Mouse (Mus musculus): ENCODE results near the gene Unc5c.

The Unc5c gene

GRCm38 (mm10) chr3:141465104-141465705 lies at the start of gene Unc5c:
Gene Unc5c (plus strand): TSS chr3:141465216.
- DNase-seq (ENCODE audit: low read depth), result no peak

DNA sequence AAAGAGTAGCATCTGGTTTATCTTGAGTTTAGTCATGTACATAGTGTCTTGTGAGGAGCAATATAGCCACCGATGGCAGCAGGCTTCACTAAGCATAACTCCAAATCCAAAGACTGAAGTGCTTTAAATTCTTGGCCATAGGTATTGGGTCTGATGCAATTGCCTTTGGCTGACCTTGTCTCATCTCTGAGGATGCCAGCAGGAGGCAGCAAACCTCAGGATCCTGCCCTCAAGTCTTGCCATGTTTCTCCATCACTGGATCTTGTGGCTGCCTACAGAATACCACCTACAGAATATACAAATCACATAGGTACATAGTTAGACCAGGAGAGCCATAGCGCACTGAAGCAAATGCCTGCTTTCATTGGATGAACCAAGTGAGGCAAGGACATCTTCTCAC lies 7.5 kb upstream of the Unc5c start:
- DNase-seq (ENCODE audit: low read depth), result no peak

DNA sequence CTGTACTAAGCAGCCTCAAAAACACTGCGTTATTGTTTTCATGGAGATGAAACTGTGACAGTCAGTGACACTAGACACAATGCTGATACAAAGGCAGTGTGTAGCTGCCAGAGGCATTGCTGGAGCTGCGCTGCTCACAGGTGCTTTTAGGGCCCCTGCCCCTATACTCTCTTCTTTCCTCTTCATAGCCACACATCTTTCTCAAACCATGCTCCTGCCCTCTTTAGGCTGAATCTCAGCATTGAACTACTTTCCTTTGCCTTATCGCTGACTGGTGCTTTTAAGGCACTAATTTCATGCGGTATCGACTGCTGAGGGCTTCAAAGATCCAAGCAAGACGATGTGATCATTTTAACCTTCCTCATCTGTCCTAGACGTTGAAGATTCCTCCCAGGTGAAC lies 2.5 kb upstream of the Unc5c start:
- no peak for DNase-seq (ENCODE audit: low read depth)

GRCm38 (mm10) chr3:141464691-141465103 lies 319 bp upstream of the Unc5c start:
- DNase-seq (ENCODE audit: low read depth), result no peak

GRCm38 (mm10) chr3:141466061-141466460 lies 1.0 kb downstream of the Unc5c start:
- no peak for DNase-seq (ENCODE audit: low read depth)

- no peak for DNase-seq (ENCODE audit: low read depth)
Observed at GRCm38 (mm10) chr3:141466727-141467335, 1.8 kb downstream of the Unc5c start.

DNA sequence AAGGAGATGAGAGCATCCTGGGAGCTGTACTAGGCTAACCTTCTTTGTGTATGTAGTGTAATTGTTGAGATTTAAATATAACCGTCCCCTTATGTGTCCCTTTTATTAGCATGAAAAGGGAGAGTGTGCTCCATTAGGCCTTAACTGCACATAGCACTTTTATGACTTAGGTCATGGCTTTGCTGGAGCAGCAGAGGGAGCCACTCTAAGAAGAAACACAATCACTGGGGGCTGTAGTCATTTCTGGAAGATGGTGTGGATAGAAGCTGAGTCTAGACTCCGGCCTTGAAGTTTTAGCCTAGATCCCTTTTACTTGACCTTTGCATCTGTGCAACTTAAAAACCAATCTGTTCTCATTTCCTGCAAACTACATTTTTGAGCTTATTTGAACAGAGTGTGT lies 4.3 kb downstream of the Unc5c start:
- DNase-seq (ENCODE audit: low read depth), result no peak

DNA sequence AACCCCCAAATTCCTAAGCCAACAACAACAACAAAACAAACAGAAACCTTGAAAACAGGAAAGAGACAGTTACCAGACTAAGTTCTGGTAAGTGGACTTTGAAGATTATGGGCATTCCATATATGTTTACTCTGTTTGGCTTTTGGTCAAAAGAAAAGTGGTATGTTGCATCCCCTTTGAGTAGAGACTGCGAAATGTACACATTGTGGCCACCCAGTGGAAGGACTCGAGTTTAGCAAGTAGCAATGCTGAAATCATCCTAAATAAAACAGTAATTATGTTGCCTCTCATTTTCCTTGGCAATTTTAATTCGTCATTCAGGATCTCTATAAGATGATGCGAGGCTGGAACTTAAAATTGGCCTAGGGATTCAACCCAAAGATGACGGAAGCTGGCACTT lies 8.2 kb downstream of the Unc5c start:
- DNase-seq (ENCODE audit: low read depth), result no peak

DNA sequence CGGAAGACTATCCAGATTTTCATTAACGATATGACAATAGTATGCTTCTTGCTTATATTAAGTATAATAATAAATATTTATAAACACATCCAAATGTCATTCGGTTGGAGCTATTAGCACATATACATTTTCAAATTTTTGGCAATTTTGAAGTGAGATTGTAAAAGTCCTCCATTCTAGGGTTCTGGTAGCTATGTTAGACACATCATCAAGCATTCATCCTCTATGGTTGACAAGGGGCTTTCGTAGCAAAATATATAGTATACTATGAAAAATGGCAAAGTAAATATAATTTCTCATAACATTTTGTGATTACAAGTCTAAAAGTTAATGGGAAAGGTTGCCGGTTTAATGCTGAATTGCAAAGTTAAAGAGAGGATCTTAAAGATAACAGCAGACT lies 10.4 kb downstream of the Unc5c start:
- DNase-seq (ENCODE audit: low read depth), result no peak

DNA sequence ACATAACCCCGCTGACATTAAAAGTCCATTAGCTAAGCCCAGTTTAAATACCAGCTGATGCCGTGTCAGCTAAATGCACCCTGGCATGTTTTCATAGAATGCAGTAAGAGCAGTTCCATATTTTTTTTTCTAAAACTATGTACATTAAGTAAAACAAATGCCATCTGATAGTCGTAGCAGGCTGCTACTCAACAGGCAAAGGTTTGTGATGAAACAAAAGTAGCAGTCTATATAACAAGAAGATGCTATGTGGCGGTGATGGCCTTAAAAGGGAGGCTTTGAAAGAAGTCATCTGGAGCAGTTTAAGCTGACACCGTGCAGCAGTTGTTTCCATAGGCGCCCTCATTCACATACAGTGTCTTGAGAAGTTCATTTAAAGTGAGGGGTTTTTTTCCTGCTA lies 10.9 kb downstream of the Unc5c start:
- DNase-seq (ENCODE audit: low read depth), result no peak

DNA sequence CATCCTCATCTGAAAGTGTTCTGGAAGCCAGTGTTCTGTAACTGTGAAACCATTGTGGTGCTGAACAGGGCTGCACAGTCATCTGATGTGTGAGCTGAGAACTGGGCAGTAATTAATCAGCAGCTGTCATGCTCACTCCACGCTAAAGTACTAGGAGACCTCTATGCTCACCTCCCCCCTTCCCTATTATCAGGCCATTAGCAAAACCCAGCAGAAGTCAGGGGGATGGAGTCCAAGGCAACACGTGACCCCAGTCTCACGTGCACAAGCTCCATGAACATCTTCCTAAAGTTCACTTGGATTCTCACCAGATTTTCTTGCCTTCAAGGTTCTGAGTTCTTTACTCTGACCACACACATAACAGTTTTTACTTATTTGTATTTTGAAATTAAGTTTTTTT lies 11.7 kb downstream of the Unc5c start:
- no peak for DNase-seq (ENCODE audit: low read depth)

DNA sequence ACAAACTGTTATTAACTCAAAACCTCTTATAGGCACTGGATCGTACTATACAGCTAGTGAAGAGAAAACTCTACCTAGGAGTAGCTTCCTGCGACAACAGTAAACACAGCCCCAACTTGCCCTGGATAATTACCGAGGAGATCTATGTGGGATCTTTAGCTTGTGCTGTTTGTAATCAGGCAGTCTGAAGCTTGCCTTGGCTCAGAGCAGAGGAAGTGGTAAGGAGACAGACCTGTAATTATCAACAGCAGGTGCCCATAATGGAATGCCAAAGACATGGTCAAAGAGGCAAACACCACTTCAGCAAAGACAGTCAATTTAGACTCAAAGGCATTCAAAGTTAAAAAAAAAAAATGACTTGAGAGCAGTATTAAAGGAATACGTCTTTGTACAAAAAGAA lies 17.4 kb downstream of the Unc5c start:
- no peak for DNase-seq (ENCODE audit: low read depth)

DNA sequence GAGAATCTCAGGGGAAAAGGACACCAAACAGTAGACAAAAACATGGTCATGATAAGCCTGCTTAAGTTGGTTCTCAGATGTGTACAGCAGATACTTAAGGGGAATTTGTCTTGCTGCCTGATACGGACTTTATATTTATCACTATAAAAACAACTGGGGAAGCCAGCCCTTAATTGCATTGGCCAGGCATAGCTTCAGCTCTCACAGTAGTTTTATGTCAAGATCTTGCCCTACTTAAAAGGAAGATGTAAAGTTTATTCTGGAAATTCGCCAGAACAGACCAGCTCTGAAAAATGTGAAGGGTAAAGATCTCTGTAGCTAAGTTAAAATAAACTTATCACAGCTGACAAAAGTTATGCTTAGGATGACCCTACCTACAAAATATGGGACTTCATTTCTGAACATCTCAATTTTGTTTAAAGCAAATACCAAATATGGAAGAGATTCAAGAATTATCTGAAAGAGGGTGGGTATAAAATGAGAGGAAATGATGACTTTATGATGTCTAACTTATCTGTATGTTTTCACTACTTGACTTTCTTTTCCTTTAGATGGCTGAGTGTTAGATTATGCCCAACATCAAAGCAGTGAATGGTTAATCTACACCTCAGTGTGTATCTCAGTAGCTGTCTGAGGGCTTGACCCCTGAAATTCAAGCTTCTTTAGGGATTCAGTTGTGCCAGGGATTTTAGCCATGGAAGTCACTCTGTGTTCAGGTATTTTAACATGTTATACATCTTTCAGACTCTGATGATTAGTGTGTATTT lies 18.8 kb downstream of the Unc5c start:
- DNase-seq (ENCODE audit: low read depth), result no peak

DNA sequence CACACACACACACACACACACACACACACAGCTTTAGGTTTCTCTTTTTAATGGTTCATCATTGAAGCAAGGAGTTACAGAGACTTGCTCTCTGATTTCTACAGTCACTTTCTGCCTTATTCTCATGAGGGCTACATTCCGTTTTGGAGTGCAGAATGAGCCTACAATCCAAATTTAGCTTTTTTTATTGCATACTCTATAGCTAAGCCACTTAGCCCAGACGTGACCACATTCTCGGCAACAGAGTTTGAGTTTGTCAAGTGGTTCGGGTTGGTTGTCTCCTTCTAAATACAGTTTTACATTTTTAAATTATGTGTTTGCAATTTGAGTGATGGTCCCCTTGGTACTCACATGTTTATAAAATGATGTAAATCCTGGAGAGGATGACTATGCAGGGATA lies 20.2 kb downstream of the Unc5c start:
- no peak for DNase-seq (ENCODE audit: low read depth)

- DNase-seq (ENCODE audit: low read depth), result no peak
Observed at GRCm38 (mm10) chr3:141490647-141491046, 25.6 kb downstream of the Unc5c start.

GRCm38 (mm10) chr3:141491272-141491950 lies 26.4 kb downstream of the Unc5c start:
- no peak for DNase-seq (ENCODE audit: low read depth)

DNA sequence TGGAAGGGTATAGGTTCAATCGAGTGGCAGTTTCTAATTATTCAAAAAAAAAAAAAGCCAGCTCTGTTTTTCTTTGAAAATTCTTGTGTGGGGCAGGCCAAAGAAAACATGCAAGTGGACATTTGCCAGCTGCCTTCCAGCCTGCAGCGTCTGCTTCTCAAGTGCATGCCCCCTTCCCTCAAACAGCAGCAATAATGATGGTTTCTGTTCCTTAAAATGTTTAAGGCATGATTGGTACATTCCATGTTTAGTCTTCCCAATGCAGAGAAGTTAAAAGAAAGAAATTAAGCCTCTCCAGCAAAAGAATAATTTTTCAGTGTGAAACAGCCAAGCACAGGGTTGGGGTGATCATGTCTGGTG lies 26.9 kb downstream of the Unc5c start:
- DNase-seq (ENCODE audit: low read depth), result no peak

DNA sequence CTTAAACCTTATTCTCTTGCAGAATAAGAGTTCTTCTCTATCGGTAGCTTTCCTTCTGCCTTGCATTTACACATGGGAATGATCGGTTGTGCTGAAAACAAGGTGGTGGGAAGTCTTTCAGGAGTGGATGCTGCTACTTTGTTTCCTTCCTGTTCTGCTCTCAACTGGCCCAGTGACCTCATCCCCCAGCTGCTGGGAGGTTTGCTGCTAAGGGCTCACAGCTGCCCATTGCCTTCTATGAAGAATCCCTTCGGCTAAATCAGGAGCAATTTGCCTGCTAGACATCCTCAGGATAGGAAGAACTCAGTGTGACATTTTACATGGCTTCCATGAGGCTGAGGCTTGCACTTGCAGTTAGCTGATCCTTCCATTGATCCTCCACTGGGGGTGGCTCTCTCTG lies 28.0 kb downstream of the Unc5c start:
- no peak for DNase-seq (ENCODE audit: low read depth)

DNA sequence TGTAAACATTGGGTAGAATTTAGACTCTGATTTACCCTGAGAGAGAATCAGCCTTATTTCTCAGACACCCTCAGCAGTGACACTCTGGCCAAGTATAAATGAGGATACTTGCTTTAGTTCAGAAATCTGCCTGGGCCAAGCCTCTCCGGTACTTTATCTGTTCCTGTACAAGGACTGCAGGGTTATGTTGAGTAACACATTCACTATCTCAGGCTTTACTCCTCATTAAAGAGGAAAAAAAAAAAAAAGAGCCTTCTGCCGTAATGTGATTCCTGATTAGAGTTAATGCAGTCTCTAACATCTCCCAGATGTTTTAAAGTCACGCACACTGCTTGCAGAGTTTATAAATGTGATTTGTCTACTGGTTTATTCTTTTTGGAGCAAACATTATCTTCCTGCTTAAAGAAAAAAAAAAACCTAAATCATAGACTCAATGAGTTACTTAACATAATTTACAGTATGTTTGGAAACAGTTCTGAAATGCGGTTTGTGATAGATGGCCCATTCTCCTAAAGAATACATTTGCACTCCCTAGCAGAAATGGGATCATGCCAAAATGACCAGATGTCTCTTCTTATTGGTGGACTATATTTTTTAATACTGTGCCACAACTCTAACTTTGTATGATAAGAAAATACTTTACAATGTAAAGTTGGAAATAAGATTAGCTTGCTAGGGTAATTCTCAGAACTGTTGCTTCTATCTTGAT lies 33.5 kb downstream of the Unc5c start:
- DNase-seq (ENCODE audit: low read depth), result no peak

- no peak for DNase-seq (ENCODE audit: low read depth)
Observed at GRCm38 (mm10) chr3:141501845-141502505, 37.0 kb downstream of the Unc5c start.

- no peak for DNase-seq (ENCODE audit: low read depth)
Observed at GRCm38 (mm10) chr3:141503331-141503730, 38.3 kb downstream of the Unc5c start.

- DNase-seq (ENCODE audit: low read depth), result no peak
Observed at GRCm38 (mm10) chr3:141509772-141510171, 44.8 kb downstream of the Unc5c start.

All from c-Kit-positive CD71-positive TER-119-negative erythroid progenitor cells, embryonic 14.5 days (primary cell).